Mouse (Mus musculus) neural tube, embryonic 11.5 days (tissue): ENCODE data around the gene Bhlhe41. TPM values are rescaled to one million over a fixed set of nuclear protein-coding genes. Genes with fewer than 3 reads are reported as not detected.

Source experiments
- ATAC-seq: fragments of 200-750 bp; cut with Nextera tagmentation; 2 replicates; pipeline ENCODE4 v1.8.0; 2017; ENCODE audit warnings: moderate number of reproducible peaks, mild to moderate bottlenecking, moderate TSS enrichment, moderate library complexity; ENCODE audit not compliant: insufficient read depth, low FRiP score, low TSS enrichment
- DNase-seq: peaks from one replicate; pipeline ENCODE4 v3.0.0-alpha.2; 2015; ENCODE audit warnings: low spot score
- H3K27ac ChIP-seq: fragments of 300-500 bp; sonication (generic); 2 replicates; pipeline ENCODE4 v1.5.1; 2014; ENCODE audit warnings: low read depth, mild to moderate bottlenecking, low read length
- H3K27me3 ChIP-seq: fragments of 300-500 bp; sonication (generic); 2 replicates; pipeline ENCODE4 v1.6.1; 2014; ENCODE audit warnings: mild to moderate bottlenecking, low read length, mixed read lengths; ENCODE audit not compliant: control insufficient read depth, insufficient read depth
- H3K36me3 ChIP-seq: fragments of 300-500 bp; sonication (generic); 2 replicates; pipeline ENCODE4 v1.6.1; 2014; ENCODE audit warnings: mild to moderate bottlenecking, low read length, moderate library complexity, mixed read lengths; ENCODE audit not compliant: control insufficient read depth, insufficient read depth
- H3K4me1 ChIP-seq: fragments of 300-500 bp; sonication (generic); 2 replicates; pipeline ENCODE4 v1.6.1; 2014; ENCODE audit warnings: low read length, mixed read lengths; ENCODE audit not compliant: control insufficient read depth, insufficient read depth
- H3K4me2 ChIP-seq: fragments of 300-500 bp; sonication (generic); 2 replicates; pipeline ENCODE4 v1.6.1; 2014; ENCODE audit warnings: low read depth, mild to moderate bottlenecking, moderate library complexity
- H3K4me3 ChIP-seq: fragments of 300-500 bp; sonication (generic); 2 replicates; pipeline ENCODE4 v1.5.1; 2014; ENCODE audit warnings: low read depth, low read length
- H3K9ac ChIP-seq: fragments of 300-500 bp; sonication (generic); 2 replicates; pipeline ENCODE4 v1.6.1; 2014; ENCODE audit warnings: mild to moderate bottlenecking, low read length
- H3K9me3 ChIP-seq: fragments of 300-500 bp; sonication (generic); 2 replicates; pipeline ENCODE4 v1.6.1; 2016; ENCODE audit warnings: low read length; ENCODE audit not compliant: control insufficient read depth
- WGBS: fragments of 180-500 bp; shearing (Covaris S2); extraction: QIAGEN DNeasy Blood & Tissue Kit; methylation state at CpG from one replicate; pipeline ENCODE4 v1.1.7; 2014; 5-methylcytosine and 5-hydroxymethylcytosine counted together
- polyA plus RNA-seq: library from polyadenylated mRNA; unstranded; fragments of >200 nt; fragmentation: Nextera tagmentation; extraction: Ambion mirVana; gene quantifications from 2 replicates; pipeline ENCODE4 v1.2.1, GENCODE M21; 2014

Gene Bhlhe41
- polyA plus RNA-seq, 1 experiment from 2014 or later = 1.0 TPM

DNA sequence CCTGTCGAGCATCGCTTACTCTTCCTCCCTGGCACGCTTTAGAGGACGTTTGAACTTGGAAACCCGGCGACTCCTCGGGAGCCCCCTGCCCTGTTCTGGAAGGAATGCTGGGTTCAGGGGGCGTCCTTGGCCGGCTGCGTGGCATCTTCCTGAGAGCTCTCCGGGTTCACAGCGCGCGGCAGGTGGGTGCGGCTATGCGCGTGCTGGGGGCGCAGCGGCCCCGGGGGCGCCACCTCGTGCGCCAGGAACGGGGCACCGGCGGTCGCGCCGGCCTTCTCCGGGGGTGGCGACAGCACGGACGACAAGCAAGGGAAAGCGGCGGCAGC lies 2.7 kb downstream of the Bhlhe41 start:
- WGBS = under 1% methylated on average over 30 of the region's 35 CpGs
- H3K27me3 ChIP-seq = peaks cover 52% of the 10 kb centered on the region
- H3K36me3 ChIP-seq = no peaks in the 10 kb centered on the region
- peak overlapping the region; percentile 52 for H3K9ac ChIP-seq
- no peak overlapping the region for H3K27ac ChIP-seq
- DNase-seq (no peak), ATAC-seq (no peak)
- no peaks in the 10 kb centered on the region for H3K9me3 ChIP-seq
- H3K4me3 ChIP-seq = peak overlapping the region; percentile 53
- peak overlapping the region; percentile 98 for H3K4me2 ChIP-seq
- H3K4me1 ChIP-seq = peaks cover 15% of the 10 kb centered on the region

DNA sequence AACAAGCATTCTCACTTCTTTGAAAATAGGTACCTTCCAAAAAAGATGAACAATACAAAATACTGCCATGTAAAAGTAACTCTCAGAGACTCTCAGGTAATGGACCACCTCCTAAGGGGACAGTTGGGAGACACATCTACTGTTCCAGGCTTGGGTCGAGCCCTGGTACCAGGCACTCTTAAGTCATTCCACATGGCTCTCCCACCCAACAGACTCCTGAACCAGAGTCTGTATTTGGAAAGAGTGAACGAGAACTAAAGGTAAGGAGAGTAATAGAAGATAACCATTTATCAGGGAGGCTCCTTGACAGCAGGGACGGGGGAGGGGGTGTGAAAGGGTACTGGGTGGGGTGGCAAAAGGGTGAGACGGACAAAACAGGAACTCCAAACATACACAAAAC lies 3.0 kb downstream of the Bhlhe41 start:
- Histone ChIP-seq H3K36me3 (no peaks in the 10 kb centered on the region), H3K4me2 (peak overlapping the region; percentile 98), H3K9ac (no peak overlapping the region), H3K4me3 (peak overlapping the region; percentile 53), H3K27ac (no peak overlapping the region), H3K9me3 (no peaks in the 10 kb centered on the region), H3K4me1 (peaks cover 15% of the 10 kb centered on the region), H3K27me3 (peaks cover 52% of the 10 kb centered on the region)
- ATAC-seq = no peak
- 14% methylated on average over 4 of the region's 4 CpGs for WGBS
- DNase-seq = no peak

GRCm38 (mm10) chr6:145861462-145862227 lies 3.7 kb downstream of the Bhlhe41 start:
- Histone ChIP-seq H3K9me3 (no peaks in the 10 kb centered on the region), H3K9ac (no peak overlapping the region), H3K4me1 (peaks cover 12% of the 10 kb centered on the region), H3K27me3 (peaks cover 45% of the 10 kb centered on the region), H3K36me3 (no peaks in the 10 kb centered on the region), H3K4me3 (no peak overlapping the region), H3K4me2 (no peak overlapping the region), H3K27ac (no peak overlapping the region)
- WGBS = 76% methylated on average over 9 of the region's 9 CpGs
- DNase-seq = no peak
- no peak for ATAC-seq

DNA sequence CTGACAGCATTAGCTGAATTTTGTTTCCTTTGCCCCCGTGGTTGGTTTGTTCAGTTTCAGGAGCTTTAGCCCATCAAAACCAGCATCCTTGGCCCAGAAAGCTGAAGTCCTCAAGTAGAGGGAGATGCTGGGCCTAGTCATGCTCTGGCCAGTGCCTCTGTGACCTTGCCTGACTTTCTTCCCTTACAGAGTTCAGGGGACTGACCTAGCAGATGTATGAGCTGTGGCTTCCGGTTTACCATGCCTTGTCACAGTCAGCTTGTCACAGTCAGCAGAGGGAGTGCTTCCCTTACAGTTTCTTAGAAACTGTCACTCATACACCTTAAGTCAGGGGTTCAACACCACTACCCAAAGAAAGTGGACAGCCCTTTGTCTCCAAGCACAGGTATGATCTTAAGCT lies 5.0 kb downstream of the Bhlhe41 start:
- no peaks in the 10 kb centered on the region for H3K9me3 ChIP-seq
- H3K27ac ChIP-seq = no peak overlapping the region
- H3K36me3 ChIP-seq = no peaks in the 10 kb centered on the region
- DNase-seq = no peak
- peaks cover 7% of the 10 kb centered on the region for H3K4me1 ChIP-seq
- ATAC-seq = no peak
- no peak overlapping the region for H3K9ac ChIP-seq
- 59% methylated on average over 2 of the region's 2 CpGs for WGBS
- H3K4me3 ChIP-seq = no peak overlapping the region
- H3K4me2 ChIP-seq = no peak overlapping the region
- H3K27me3 ChIP-seq = peaks cover 37% of the 10 kb centered on the region

DNA sequence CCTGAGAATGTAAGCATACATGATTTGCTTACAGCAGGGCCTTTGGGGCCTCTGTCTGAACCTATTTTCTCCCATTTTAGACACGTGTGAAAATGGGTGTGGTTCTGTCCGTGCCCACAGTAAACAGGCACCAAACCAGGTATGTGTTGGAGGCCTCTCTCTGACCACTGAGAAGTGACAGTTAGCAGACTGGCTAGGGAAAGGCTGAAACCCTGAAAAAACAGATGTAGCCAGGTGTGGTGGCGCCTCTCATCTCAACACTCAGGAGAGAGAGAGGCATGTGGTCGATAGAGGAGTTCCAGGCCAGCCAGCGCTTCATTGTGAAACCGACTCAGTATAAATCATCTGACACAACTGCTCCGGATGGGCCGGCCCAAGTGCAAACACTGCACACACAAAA lies 6.9 kb downstream of the Bhlhe41 start:
- H3K27me3 ChIP-seq = peaks cover 17% of the 10 kb centered on the region

DNA sequence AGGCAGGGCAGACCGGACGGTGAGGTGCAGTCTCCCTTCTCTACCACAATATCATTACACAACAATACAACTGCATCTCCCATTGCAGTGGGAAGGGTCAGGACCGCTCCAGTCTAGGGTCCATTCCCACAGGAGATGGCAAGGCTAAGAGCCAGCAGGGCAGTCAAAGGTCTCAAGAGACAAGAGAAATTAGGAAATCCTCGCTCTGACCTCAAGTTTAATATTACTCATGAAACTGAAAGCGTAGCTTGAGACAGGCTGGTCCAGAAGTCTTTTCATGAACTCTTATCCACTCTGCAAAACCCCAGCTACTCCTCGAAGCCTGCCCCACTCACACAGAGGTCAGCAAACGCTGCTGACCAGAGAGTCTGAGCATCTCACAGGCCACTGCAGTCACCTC lies 7.9 kb downstream of the Bhlhe41 start:
- DNase-seq = no peak
- H3K4me2 ChIP-seq = no peak overlapping the region
- ATAC-seq = no peak
- H3K4me1 ChIP-seq = no peaks in the 10 kb centered on the region; the same call in 1 of the 2 replicates
- no peaks in the 10 kb centered on the region for H3K9me3 ChIP-seq
- 92% methylated on average over 7 of the region's 7 CpGs for WGBS
- H3K36me3 ChIP-seq = no peaks in the 10 kb centered on the region
- no peak overlapping the region for H3K27ac ChIP-seq
- peaks cover 8% of the 10 kb centered on the region for H3K27me3 ChIP-seq
- H3K4me3 ChIP-seq = no peak overlapping the region
- H3K9ac ChIP-seq = no peak overlapping the region

More for the DNA sequence above, 6.9 kb downstream of the Bhlhe41 start:
- no peak for DNase-seq
- Histone ChIP-seq H3K4me2 (no peak overlapping the region), H3K27ac (no peak overlapping the region), H3K4me1 (no peaks in the 10 kb centered on the region; the same call in 1 of the 2 replicates), H3K4me3 (no peak overlapping the region), H3K9me3 (no peaks in the 10 kb centered on the region), H3K36me3 (no peaks in the 10 kb centered on the region), H3K9ac (no peak overlapping the region)
- 58% methylated on average over 8 of the region's 8 CpGs for WGBS
- ATAC-seq = no peak

DNA sequence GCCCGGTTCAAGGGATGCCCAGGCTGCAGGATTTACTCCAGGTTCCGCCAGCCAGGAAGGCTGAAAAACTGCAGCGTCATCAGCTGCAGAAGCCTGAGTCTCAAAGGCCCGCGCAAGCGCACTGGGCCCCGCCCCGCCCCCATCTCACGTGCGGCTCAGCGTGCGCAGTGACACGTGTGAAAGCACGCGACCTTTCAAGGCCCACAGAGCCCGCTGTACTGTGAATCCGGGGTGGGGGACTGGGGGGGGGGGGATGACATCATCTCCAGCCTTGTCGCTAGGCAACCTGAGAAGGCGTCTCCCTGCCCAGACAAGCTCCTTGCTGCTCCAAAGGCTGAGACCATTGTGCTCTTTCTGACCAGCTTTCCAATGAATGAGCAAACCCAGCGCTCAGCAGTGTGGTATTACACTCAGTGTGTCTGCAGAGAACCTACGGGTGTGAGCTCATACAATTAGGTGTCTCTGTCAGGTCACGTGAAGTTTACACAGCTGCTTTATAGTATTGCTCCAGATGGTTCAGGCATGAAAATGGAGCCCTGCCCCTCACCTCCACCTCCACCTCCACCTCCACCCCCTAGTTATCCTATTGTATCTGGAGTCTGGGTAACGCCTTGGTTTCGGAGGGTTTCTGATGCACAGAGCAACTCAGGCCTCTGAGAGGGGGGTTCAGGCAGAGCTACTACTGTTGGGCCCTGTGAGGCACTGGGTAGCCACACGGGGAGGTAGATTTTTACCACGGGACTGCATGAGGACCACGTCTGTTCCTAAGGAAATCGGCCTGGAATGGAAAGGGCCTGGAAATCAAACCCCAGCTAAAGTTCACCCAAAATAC lies 9.4 kb downstream of the Bhlhe41 start:
- ATAC-seq = peak; percentile 98
- Histone ChIP-seq H3K9me3 (no peaks in the 10 kb centered on the region), H3K27ac (0 out of 2 replicates have a peak overlapping the region, but pooled peaks have one; percentile 60), H3K9ac (no peak overlapping the region), H3K4me1 (no peaks in the 10 kb centered on the region; the same call in 1 of the 2 replicates), H3K36me3 (no peaks in the 10 kb centered on the region), H3K4me3 (no peak overlapping the region), H3K4me2 (peak overlapping the region; percentile 28), H3K27me3 (no peaks in the 10 kb centered on the region)
- 8% methylated on average over 27 of the region's 28 CpGs for WGBS
- peak; percentile 99 for DNase-seq

GRCm38 (mm10) chr6:145854756-145855155 lies 10.6 kb downstream of the Bhlhe41 start:
- no peaks in the 10 kb centered on the region for H3K9me3 ChIP-seq
- DNase-seq (no peak), ATAC-seq (no peak)
- H3K4me1 ChIP-seq = no peaks in the 10 kb centered on the region; the same call in 1 of the 2 replicates
- no peak overlapping the region for H3K9ac ChIP-seq
- no peaks in the 10 kb centered on the region for H3K36me3 ChIP-seq
- H3K27ac ChIP-seq = no peak overlapping the region
- no peak overlapping the region for H3K4me2 ChIP-seq
- H3K4me3 ChIP-seq = no peak overlapping the region
- H3K27me3 ChIP-seq = no peaks in the 10 kb centered on the region
- WGBS = 73% methylated on average over 5 of the region's 5 CpGs
